Mouse (Mus musculus): ENCODE data around the gene Noc3l. TPM values are rescaled to one million over a fixed set of nuclear protein-coding genes. Genes with fewer than 3 reads are reported as not detected.

Gene Noc3l
- polyA plus RNA-seq (2015; fragmentation: Nextera tagmentation; extraction: Ambion mirVana), result 2.5 and 3.0 TPM in 2 replicates

DNA sequence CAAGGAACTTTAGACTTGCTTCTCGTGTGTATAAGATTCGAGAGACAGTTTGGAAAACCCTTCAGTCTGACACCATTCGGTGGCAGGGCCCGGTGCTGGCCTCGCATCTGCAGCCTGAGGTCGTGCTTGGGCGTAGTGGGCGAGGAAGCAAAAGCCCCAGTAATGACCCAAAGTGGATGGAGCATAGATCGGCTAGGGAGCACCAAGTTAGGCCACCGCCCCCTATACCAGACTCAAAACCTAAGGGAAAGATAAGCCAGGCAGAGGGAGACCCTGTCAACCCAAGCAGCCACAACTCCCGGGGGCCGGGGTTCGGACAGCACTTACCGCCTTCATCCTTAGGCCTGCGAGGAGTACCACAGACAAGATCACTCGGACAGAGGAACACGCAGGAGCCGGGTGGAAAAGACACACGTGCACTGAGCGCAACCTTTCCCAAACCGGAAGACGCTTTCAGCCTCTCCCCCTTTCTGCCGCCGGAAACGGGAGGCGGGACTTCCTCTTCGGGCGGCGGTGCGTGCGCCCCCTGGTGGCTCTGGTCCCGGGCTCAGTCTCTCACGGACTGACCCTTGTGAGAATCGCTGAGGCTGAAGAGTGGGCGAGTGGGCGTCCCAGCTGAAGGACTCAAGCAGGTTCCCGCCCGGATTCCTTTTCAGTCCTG, at the start of gene Noc3l:
Noc3l (minus strand) TSS at position 472 of the 661 bp plus-strand sequence.

DNA sequence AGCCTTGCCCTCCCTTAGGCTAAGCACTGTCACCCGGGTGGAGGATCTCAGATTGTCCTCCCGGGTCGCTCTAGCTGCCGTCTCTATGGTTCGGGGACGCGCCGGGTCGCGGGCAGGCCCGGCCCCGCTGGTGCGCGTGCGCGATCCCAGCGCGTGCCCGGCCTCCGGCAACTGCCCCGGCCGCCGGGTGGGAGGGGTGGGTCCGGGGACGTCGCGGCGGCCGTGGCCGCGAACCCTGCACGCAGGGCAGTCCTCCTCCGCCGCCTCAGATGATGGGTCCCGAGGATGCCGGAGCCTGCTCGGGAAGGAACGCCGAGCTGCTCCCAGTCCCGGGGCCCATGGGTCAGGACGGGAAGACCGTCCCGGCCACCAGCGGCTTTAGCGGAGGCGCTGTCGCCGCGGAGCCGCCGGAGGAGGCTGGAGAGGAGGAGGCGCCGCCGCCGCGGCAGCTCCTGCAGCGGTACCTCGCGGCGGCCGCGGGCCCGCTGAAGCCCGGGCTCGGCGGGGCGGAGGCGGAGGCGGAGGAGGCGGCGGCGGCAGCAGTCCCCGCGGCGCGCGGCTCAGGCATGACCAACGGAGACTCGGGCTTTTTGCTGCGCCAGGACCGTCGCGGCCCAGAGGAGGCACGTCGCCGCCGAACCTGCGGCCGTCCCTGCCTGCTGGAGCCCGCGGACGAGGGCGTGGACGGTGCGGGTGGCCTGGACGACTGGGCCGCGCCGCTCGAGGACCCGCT, 17.6 kb upstream of the Noc3l start, which contains the start of gene Tbc1d12:
Tbc1d12 (plus strand) TSS at position 142 of the 733 bp plus-strand sequence.

Other genes with a start within 250 kb of the Noc3l start
- 3.1 and 4.0 TPM in 2 replicates for gene Tbc1d12, start 17.3 kb upstream of the Noc3l start, polyA plus RNA-seq (2015; fragmentation: Nextera tagmentation; extraction: Ambion mirVana)
- gene Hells, start 111.7 kb upstream of the Noc3l start, polyA plus RNA-seq (2015; fragmentation: Nextera tagmentation; extraction: Ambion mirVana), result 14.2 and 15.5 TPM in 2 replicates
- gene Cyp2c55, start 187.8 kb upstream of the Noc3l start, polyA plus RNA-seq (2015; fragmentation: Nextera tagmentation; extraction: Ambion mirVana), result not detected in 2 replicates
- 0.14 TPM in 1 of 2 replicates, not detected in the other for gene Cyp2c65, start 241.8 kb upstream of the Noc3l start, polyA plus RNA-seq (2015; fragmentation: Nextera tagmentation; extraction: Ambion mirVana)

Measured in adrenal gland, postnatal 0 days (tissue).